Mouse (Mus musculus) kidney, postnatal 0 days (tissue): Measurements from ENCODE around the gene Sema3a. TPM values are rescaled to one million over a fixed set of nuclear protein-coding genes. Genes with fewer than 3 reads are reported as not detected.
A peak's percentile ranks its signal among the peaks of the same experiment; 100 is the strongest.

ENCODE experiments used
- ATAC-seq: fragments of 200-750 bp; cut with Nextera tagmentation; replicated peaks from 2 replicates; pipeline ENCODE4 v1.8.0; 2017; ENCODE audit warnings: low read depth, moderate number of reproducible peaks, moderate TSS enrichment, moderate library complexity; ENCODE audit not compliant: low FRiP score
- DNase-seq: peaks from one replicate; pipeline ENCODE4 v3.0.0-alpha.2; 2016; ENCODE audit warnings: low spot score
- H3K27ac ChIP-seq: fragments of 300-500 bp; sonication (generic); 2 replicates; pipeline ENCODE4 v1.5.1; 2014; ENCODE audit warnings: mild to moderate bottlenecking
- H3K27me3 ChIP-seq: fragments of 300-500 bp; sonication (generic); 2 replicates; pipeline ENCODE4 v1.6.1; 2014; ENCODE audit warnings: low read length, mixed read lengths; ENCODE audit not compliant: insufficient read depth
- H3K36me3 ChIP-seq: fragments of 300-500 bp; sonication (generic); 2 replicates; pipeline ENCODE4 v1.6.1; 2014; ENCODE audit warnings: low read length, mixed read lengths; ENCODE audit not compliant: insufficient read depth
- H3K4me1 ChIP-seq: fragments of 300-500 bp; sonication (generic); replicated peaks from 2 replicates; pipeline ENCODE4 v1.6.1; 2014; ENCODE audit warnings: antibody characterized with exemption, low read length, mixed read lengths; ENCODE audit not compliant: insufficient read depth
- H3K4me2 ChIP-seq: fragments of 300-500 bp; sonication (generic); 2 replicates; pipeline ENCODE4 v1.6.1; 2014; ENCODE audit warnings: mild to moderate bottlenecking, low read length, moderate library complexity, mixed read lengths
- H3K4me3 ChIP-seq: fragments of 300-500 bp; sonication (generic); replicated peaks from 2 replicates; pipeline ENCODE4 v1.5.1; 2014; ENCODE audit warnings: low read depth, low read length
- H3K9ac ChIP-seq: fragments of 300-500 bp; sonication (generic); 2 replicates; pipeline ENCODE4 v1.6.1; 2014; ENCODE audit warnings: low read depth, low read length
- H3K9me3 ChIP-seq: fragments of 300-500 bp; sonication (generic); replicated peaks from 2 replicates; pipeline ENCODE4 v1.6.1; 2016; ENCODE audit warnings: low read length, inconsistent platforms, mixed read lengths
- CTCF ChIP-seq: IDR thresholded peaks from 2 replicates; pipeline ENCODE4 v1.5.1; 2016; ENCODE audit warnings: antibody characterized with exemption, low read depth, mild to moderate bottlenecking, moderate library complexity
- WGBS: fragments of 180-500 bp; shearing (Covaris S2); extraction: QIAGEN DNeasy Blood & Tissue Kit; methylation state at CpG from one replicate; pipeline ENCODE4 v1.1.7; 2014; 5-methylcytosine and 5-hydroxymethylcytosine counted together
- polyA plus RNA-seq: library from polyadenylated mRNA; unstranded; fragments of >200 nt; fragmentation: Nextera tagmentation; extraction: Ambion mirVana; gene quantifications from 2 replicates; pipeline ENCODE4 v1.2.1, GENCODE M21; 2015

Gene Sema3a
- polyA plus RNA-seq, 1 experiment from 2014 or later: 11.2 TPM

DNA sequence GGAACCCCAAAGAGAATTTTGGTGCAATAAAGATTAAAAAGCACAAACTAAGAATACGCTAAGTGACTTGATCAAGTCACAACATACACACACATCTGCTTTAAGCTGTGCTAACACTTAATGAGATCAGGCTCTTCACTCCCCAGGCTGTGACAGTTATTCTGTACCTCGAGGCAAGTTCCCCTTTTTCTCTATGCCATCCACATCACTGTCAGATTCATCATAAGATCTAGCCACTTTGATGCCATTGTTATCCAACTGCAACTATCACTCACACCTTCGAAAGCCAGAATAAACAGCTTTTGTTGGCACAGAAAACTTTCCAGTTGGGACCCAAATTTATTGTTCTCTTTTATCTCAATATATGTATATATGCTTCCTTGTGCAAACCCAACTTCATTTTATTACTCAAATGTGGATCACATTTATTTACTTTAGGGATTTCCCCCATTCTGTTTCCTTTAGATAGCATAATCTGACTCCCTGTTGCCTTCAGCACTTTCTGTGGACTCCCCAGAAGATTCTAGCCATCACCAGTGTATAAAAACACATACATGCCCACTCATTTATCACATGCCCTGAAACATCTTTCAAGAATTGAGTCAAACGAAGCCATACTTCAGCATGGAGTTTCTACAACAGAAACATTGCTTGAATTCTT is 380.8 kb downstream of the Sema3a start:
- no peak overlapping the region for H3K4me2 ChIP-seq
- DNase-seq (no peak), ATAC-seq (no peak)
- H3K27me3 ChIP-seq: no peaks in the 10 kb centered on the region
- no peaks in the 10 kb centered on the region for H3K36me3 ChIP-seq
- WGBS: 63% methylated on average over 4 of the region's 4 CpGs
- H3K9ac ChIP-seq: no peak overlapping the region
- no peaks in the 10 kb centered on the region for H3K9me3 ChIP-seq
- no peak overlapping the region for H3K4me3 ChIP-seq
- H3K27ac ChIP-seq: no peak overlapping the region
- TF ChIP-seq CTCF: no peak
- H3K4me1 ChIP-seq: no peaks in the 10 kb centered on the region

DNA sequence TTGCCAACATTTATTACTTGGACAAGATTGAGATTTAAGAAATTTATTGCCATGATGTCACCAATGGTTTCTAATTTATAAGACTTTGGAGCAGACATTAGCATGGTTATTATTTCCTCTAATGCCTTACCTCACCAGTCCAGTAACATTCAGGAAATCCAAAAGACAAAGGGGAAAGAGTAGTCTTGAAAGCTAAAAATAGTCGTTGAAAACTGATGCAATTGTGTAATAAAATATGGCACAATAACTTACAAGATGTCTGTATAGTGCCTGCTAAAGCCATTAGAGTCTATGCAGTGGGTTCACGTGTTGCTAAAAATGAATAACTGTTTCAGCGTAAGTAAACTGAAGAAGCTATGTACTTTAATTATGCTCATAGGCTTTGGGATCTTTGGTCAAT is 383.9 kb downstream of the Sema3a start:
- H3K27me3 ChIP-seq: no peaks in the 10 kb centered on the region
- WGBS: 65% methylated on average over 3 of the region's 3 CpGs
- ATAC-seq: no peak

DNA sequence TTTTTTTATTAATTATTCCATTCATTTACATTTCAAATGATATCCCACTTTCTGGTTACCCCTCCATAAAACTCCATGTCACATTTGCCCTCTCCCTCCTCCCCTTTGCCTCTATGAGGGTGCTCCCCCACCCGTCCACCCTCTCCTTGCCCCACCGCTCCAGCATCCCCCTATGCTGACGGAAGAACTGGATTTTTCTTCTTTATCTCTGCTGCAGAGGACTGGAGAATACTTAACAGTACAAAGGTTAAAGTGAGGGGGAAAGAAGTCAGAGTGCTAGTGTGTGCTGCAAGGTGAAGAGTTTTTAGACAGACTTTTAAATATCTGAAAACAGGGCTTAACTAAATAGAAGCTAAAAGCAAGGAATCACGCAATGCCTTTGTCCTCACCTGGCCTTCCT is 391.8 kb downstream of the Sema3a start:
- H3K4me3 ChIP-seq: no peak overlapping the region
- DNase-seq (no peak), ATAC-seq (no peak)
- no peak for TF ChIP-seq CTCF
- H3K9me3 ChIP-seq: no peaks in the 10 kb centered on the region
- WGBS: 90% methylated on average over 4 of the region's 4 CpGs
- H3K9ac ChIP-seq: no peak overlapping the region
- H3K4me2 ChIP-seq: no peak overlapping the region
- no peaks in the 10 kb centered on the region for H3K36me3 ChIP-seq
- no peaks in the 10 kb centered on the region for H3K4me1 ChIP-seq
- no peak overlapping the region for H3K27ac ChIP-seq
- H3K27me3 ChIP-seq: no peaks in the 10 kb centered on the region

More for the DNA sequence above, 383.9 kb downstream of the Sema3a start:
- Histone ChIP-seq H3K36me3 (no peaks in the 10 kb centered on the region), H3K9me3 (no peaks in the 10 kb centered on the region), H3K4me3 (no peak overlapping the region), H3K9ac (no peak overlapping the region), H3K27ac (no peak overlapping the region), H3K4me1 (no peaks in the 10 kb centered on the region), H3K4me2 (no peak overlapping the region)
- DNase-seq: no peak
- TF ChIP-seq CTCF: no peak

DNA sequence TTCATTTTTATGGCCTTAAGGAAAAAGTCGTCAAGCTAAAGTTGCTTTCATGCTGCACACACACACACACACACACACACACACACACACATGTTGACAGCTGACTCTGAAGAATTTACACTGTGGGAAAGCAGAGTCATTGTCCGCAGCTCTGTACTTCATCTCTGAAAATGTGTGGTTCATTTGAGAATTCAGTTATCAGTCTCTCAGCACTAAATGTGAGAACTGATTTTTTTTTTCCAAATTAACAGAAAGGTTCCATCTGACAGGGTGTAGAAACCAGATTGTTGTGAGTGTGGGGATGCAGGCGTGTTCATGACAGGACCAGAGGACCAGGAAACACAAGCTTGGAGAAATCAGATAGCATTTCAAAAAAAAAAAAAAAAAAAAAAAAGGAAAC is 400.4 kb downstream of the Sema3a start:
- WGBS: 48% methylated on average over 3 of the region's 3 CpGs
- Histone ChIP-seq H3K27ac (no peak overlapping the region), H3K27me3 (no peaks in the 10 kb centered on the region), H3K36me3 (no peaks in the 10 kb centered on the region), H3K4me3 (no peak overlapping the region), H3K4me1 (no peaks in the 10 kb centered on the region), H3K9me3 (no peaks in the 10 kb centered on the region), H3K9ac (no peak overlapping the region), H3K4me2 (no peak overlapping the region)
- no peak for DNase-seq
- ATAC-seq: no peak
- TF ChIP-seq CTCF: no peak

DNA sequence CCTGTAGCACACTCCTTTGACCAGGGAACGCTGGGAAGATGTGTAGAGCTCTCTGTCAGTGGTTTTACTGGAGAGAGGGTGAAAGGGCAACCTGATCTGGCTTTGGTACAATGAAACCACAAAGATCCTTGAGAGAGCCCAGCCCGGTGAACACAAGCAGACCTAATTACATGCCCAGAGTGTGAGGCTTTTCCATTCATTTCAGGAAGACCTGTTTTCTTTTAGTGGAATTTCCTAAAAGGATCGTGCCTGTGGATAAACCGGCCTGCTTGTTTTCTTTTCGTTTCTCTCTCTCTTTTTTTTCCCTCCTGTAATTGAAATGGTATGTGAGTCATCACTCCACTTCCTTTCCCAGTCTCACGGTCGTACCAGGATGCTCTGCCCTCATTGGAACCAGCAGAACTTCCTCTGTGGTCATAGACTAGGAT is 401.8 kb downstream of the Sema3a start:
- Histone ChIP-seq H3K27me3 (no peaks in the 10 kb centered on the region), H3K4me1 (no peaks in the 10 kb centered on the region), H3K4me3 (no peak overlapping the region), H3K4me2 (no peak overlapping the region), H3K36me3 (no peaks in the 10 kb centered on the region), H3K9ac (no peak overlapping the region), H3K9me3 (no peaks in the 10 kb centered on the region), H3K27ac (no peak overlapping the region)
- DNase-seq (peak; percentile 24), ATAC-seq (no peak)
- no peak for TF ChIP-seq CTCF
- WGBS: 21% methylated on average over 7 of the region's 7 CpGs

DNA sequence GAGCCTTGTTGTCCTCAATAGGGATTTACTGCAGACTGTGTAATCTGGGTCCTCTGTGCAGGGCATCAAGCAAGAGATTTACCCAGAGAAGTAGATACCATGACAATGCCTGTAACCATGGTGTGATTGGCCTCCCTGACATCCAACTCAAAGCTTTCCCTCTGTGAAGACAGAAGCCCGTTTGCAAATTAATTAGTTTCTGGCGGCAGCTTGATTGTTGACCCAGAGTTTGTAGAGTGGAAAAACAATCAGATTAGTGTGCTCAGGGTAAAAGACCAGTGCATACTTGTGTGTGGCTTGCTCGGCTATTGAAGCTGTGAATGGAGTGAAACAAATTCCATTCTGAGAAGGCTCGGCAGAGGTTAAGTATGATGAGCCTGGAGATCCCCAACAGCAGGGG is 404.0 kb downstream of the Sema3a start:
- ATAC-seq (no peak), DNase-seq (peak; percentile 45)
- no peak for TF ChIP-seq CTCF
- H3K9ac ChIP-seq: no peak overlapping the region
- 24% methylated on average over 4 of the region's 4 CpGs for WGBS
- H3K27me3 ChIP-seq: no peaks in the 10 kb centered on the region
- no peak overlapping the region for H3K4me2 ChIP-seq
- H3K4me3 ChIP-seq: no peak overlapping the region
- H3K4me1 ChIP-seq: no peaks in the 10 kb centered on the region
- no peak overlapping the region for H3K27ac ChIP-seq
- no peaks in the 10 kb centered on the region for H3K9me3 ChIP-seq
- no peaks in the 10 kb centered on the region for H3K36me3 ChIP-seq
